Mouse (Mus musculus): Measurements from ENCODE around the gene Tmem106a.
"Not testable (repeated sequence)": the region's sequence is repeated elsewhere in the genome, so short reads cannot be mapped to it uniquely, and the experiment has no call there.

The Tmem106a gene

DNA sequence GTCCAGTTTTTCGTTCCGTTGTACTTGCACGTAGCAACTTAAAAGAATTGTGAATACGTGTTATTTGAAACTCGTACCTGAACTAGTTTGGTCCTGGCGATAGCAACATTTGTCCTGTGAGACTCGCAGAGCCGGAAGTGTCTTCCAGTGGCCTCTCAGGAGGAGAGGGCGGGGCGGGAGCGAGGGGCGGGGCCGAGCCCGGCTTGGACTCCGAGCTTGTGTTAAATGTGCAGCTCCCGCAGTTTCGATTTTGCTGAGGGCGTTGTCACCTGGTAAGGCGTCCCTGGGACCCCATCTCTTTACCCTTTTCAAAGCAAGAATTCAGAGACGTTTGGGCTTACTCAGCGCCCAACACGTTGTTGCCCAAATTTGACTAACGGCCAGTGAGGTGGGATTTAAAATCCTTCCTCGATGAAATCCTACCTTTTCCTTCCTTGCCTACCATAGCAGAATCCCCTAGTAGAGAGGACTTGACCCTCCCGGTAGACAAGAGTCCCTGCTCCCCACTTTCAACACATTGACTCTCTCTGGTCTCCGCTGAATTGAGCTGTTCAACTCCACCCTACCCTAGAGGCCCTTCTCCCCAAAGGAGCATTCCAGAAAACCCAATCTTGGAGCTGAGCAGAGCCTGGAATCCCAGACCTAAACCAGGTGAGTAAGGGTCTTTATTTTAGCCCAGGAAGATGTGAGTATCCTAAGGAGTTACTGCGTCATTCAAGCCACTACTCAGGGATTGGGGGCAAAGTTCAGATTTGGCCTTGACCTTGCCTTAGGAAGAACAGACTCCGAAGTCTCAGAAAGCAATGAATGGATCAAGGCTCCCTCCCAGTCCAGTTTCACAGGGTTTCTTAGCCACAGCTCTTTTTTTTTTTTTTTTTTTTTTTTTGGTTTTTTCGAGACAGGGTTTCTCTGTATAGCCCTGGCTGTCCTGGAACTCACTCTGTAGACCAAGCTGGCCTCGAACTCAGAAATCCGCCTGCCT is at the start of gene Tmem106a:
TSS of gene Tmem106a (plus strand) at position 189 of the 982 bp plus-strand sequence.
- DNase-seq (ENCODE audit: low read depth) = peak; percentile 87

DNA sequence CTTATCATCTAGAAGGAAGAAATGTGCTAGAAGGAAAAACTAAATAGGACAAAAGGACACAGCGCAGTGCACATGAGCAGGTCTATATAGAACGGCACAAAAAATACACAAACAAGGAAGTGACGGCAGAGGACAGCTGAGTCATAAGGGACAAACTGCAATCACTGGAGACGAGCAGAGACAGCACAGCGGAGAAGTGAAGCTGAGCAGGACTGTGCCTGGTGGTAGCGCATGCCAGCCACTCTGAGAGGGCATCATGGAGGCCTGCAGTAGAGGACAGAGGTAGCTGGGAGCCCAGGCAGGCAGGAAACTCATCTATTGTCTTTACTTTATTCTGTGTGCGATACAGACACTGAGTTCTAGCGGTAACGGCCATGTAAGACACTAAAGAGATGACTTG is 38.5 kb upstream of the Tmem106a start:
- DNase-seq (ENCODE audit: low read depth) = peak; percentile 69

DNA sequence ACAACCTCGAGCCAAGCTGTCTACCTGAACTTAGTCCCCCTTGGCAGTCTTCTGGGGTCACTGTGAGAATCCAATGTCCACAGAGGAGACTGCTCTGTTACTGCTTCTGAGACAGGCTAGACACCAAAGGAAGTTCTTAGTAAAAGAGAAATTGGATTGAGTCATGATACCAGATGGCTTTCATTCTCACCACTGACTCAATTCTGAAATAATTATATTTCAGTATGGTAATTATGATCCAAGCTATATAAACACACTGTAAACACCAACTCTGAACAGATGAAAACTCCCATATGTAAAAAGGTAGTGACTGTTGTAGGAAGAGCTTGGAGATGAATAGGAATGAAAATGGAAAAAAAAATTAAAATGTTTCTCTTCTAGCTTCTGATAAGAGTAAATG is 37.9 kb upstream of the Tmem106a start:
- peak; percentile 43 for DNase-seq (ENCODE audit: low read depth)

DNA sequence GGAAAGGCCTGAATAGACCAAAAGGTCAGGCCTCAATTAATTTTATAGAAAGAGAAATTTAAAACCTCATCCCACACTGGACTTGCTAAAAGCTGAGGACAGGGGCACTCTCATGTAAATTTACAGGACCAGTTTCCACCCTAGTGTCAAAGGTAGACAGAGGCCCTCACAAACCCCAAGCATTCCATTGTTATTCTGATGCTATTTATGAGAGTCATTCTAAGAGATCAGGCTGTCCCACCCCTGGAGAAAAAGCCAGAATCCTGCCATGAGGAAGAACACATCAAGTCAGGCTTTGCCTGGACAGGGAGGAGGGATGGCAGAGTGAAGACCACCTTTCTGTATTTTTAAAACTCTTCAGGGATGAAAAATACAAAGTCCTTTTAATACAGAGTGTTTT is 33.5 kb upstream of the Tmem106a start:
- no peak for DNase-seq (ENCODE audit: low read depth)

DNA sequence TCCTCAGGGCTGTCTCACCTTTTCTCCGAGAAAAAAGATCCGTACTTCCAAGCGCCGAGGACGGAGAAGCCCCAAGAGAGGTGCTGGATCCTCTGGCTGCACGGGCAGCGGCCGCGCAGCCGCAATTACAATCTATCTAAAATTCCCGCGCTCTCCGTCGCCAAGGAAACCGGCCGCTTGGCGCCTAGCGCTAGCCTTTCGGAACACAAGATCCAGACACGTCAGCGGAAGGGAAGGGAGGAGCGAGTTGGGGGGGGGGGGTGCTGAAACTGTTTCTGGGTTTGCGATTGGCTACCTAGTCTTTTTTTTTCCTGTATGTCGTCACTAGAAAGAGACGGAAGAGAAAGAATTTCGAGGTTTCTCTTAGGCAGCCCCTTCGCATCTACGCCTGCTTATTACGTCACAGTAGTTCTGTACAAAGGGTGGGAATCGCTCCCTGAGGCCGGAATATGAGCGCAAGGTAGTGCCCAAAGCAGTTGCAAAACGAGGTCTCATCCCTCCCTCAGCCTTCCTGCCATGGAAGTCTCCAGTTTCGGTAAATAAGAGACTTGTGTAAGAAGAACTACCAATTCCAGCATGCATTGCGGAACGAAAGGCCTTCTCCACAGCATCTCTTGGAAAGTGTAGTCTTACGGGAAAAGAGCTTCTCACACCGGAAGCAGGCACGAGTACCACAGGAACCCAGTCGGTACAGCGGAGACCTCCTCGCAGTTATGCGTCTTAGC is 30.1 kb upstream of the Tmem106a start, which contains the start of the genes Brca1 and Nbr1:
TSS of gene Brca1 (minus strand) at position 205 of the 725 bp plus-strand sequence.
TSS of gene Nbr1 (plus strand) at position 399 of the 725 bp plus-strand sequence.
- DNase-seq (ENCODE audit: low read depth) = peak; percentile 99

DNA sequence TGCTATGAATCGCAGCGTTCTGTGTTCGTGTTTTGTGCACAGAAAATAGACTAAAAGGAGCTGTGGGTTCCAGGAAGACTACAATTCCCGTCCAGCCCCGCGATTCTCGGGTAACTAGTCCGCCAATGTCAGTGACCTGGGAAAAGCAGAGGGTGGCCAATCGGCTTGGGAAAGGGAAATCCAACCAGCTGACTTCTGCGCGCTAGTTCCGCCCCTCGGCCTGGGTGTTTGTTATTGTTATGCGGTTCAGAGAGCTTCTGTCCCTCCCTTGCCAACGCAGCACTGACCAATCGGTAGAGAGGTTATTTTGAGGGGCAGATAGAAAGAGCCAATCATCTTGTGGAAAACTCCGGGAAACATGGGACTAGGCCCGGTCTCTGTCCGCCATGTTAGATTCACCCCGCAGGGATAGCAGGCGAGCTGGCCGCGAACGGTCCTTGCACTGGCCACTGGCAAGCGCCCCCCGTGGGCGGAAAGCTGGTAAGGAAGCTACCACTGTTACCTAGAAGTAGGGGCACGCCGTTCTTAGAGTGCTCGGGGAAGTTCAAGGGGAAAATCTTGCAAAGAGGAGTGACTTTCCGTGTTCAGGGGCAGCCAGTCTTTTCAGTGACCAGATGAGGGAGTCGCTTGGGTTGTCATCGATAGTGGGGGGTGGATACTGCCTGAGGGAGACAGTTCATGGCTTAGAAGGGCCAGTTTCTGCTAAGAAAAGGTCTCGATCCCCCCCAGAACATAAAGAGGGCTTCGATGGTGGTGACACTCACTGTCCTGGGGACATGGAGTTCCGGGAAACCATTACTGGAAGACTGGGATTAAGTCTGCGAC is 29.4 kb upstream of the Tmem106a start:
- peak; percentile 99 for DNase-seq (ENCODE audit: low read depth)

DNA sequence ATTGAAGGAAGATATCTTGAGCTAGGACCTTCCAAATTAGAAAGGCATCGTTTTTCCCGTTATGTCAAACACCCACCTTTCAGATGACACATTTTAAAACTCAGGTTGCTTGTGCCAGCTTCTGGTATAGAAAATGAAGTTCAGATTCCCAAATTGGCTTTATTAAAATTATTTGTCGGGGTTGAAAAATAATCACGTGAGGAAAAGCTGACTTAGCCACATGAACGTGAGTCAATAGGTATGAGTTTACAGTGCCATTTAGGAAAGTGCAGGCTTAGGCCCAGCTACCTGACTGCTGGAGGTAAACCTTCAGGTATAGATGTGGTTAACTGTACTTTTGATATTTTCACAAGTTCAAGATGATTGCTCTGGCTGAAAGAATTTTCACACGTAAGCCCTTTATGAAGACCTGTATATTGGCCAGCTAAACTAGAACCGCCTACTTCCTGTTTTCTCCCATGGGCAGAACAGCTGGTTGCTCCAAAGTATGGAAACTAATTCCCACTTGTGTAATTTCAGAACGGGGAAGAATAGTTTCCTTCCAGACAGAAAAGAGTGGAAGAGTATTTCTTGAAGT is 28.6 kb upstream of the Tmem106a start:
- DNase-seq (ENCODE audit: low read depth) = peak; percentile 55

DNA sequence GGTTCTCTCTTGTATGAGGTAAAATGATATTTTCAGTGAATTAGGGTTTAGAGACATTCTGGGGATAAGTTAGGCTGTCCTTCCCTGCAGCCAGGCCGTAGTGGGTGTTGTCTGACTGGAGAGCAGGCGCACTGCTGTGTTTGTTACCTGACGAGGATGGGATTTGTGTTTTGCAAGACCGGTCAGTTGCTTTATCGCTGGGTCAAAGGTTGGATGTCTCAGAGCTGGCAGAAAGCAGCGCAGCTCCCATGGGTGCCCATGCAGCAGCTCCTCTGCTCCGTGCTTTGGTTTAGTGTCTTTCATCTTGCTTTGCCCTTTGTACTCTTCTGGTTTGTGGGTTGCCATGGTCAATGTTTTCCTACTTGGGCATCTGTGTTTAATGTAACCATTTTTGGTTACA is 25.5 kb upstream of the Tmem106a start:
- DNase-seq (ENCODE audit: low read depth) = no peak

DNA sequence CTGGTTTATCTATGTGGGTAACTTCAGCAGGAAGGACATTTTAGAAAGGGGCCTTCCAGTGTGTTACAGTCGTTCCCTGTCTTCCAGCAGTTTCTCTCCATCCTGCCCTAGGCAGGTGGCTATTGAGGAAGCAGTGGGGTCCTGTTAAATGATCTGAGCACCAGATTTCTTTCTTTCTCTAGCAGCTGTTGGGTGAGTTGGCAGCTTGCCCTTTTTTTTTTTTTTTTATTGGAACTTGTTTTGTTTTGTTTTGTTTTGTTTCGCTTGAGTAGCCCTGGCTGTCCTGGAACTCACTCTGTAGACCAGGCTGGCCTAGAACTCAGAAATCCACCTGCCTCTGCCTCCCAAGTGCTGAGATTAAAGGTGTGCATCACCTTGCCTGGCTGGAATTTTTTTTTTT is 25.1 kb upstream of the Tmem106a start:
- DNase-seq (ENCODE audit: low read depth) = no peak

DNA sequence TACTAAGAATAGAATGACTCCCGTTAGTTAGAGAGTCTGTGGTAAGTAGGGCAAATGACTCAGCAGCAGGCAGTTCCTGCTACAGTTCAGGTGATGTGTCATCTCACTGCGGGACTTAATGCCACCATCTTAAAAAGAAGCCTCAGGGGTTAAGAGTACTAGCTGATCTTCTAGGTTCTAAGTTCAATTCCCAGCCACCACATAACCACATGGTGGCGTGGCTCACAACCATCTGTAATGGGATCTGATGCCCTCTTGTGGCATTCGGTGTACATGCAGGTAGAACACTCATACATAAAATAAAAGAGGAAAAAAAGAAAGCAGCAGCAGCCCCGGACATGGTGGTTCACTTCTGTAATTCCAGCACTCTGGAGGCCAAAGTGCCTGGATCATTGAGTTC is 19.7 kb upstream of the Tmem106a start:
- DNase-seq (ENCODE audit: low read depth) = peak; percentile 90

DNA sequence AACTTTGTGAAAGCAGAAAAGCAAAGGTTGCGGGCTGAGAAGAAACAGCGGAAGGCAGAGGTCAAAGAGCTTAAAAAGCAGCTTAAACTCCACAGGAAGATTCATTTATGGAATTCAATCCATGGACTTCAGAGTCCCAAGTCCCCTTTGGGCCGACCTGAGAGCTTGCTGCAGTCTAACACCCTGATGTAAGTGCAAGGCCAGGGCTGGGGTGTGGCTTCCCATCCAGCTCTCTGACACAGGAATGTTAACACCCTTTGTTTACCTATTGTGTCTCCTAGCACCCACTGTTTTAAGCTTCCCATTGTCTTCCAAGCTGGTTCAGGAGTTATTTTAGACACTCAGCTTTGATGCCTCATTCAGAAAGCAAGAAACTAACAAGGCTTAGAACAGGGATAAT is 13.6 kb upstream of the Tmem106a start:
- no peak for DNase-seq (ENCODE audit: low read depth)

DNA sequence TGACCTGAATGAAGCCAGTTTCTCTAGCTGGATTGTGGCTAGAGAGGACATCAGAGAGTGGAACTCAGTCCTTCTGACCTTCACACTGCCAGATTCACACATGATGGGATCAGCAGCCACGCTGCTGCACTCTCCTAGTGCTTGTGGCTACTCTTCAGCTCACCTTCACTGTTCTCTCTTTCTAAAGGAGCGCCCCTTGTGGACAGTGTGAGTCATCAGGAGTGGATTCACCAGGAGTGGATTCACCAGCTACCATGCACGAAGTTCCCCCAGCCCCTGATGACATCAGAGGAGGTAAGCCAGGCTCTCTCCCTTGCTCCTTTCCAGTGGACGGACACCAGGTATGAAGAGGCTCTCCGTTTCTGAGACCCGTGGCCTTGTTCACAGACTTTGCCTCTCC is 5.9 kb upstream of the Tmem106a start:
- DNase-seq (ENCODE audit: low read depth) = peak; percentile 29

DNA sequence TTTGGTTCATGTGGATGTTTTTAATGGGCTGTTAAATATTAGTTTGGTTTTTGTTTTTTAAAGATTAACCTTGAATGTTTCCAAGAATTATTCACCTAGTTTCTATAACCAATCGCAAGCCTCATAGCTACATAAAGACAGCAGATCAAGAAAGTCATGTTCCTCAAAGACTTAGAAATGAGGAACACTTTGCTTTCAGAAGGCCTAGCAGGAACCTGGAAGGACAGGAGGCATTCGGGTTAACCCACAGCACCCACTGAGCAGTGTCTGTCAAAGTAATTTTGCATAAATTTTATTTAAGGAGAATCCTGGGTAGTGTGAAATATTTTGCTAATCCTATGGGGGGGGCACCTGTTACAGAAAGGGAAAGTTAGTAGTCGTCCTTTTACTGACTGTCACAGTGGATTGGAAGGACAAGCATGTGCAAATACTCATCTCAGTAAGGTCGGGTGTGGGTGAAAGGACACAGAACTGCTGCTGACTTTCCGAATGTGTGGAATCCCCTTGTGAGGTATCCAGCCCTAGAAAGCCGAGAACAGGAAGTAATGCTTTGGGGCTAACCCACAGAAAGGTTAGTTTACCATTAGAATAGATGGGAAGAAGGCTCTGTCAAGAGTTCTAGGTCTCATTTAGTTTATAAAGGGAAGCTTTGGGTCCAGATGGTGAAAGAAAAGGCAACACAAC is 819 bp upstream of the Tmem106a start:
- DNase-seq (ENCODE audit: low read depth) = no peak

DNA sequence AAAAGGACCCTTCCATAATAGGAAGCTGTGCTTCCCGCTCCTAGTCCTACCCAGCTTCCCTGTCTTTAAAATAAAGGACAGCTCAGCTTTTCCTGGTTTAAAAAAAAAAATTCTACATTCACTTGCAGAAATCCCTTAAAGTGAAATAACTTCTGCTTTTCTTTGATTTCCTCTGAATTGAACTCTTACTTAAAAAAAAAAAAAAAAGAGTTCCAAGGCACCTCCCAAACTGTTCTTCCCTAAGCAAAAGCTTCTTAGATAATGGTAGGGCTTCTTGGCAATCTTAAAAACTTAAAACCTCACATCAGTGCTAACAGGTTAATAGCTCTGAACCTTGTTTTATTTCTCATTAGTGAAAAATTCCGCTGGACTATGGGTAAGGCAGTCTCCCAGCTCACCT is 1.2 kb downstream of the Tmem106a start:
- no peak for DNase-seq (ENCODE audit: low read depth)

DNA sequence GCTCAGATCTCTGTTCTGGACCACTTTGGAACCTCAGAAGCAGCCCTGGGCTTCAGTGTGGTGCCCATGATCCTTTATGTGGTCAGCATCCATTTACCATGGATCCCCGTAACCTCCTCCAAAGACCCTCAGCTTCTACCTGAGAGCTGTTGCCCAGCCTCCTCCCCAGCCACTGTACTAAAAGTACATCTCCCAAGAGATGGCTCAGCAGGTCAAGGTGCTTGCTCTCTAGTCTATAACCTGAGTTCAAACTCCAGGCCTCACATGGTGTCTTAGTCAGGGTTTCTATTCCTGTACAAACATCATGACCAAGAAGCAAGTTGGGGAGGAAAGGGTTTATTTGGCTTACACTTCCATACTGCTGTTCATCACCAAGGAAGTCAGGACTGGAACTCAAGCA is 3.0 kb downstream of the Tmem106a start:
- DNase-seq (ENCODE audit: low read depth) = not testable (repeated sequence)

DNA sequence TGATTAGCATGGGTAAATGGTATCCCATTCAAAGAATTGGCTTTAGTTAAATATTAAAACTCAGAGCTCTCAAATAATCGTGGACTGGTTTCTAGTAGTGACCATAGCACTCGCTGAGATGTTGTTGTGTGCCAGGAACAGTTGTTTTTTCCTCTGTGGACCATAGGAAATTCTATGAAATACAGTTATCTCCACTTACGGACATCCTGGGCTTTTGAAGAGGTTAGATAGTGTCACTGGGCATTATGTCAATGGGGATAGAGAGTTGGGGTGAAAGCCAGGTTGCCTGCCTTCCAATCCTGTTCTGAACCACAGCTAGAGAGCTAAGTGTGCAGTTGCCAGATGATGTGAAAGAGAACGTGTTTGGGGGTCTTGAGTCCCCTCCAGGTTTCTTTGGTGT is 3.8 kb downstream of the Tmem106a start:
- no peak for DNase-seq (ENCODE audit: low read depth)

DNA sequence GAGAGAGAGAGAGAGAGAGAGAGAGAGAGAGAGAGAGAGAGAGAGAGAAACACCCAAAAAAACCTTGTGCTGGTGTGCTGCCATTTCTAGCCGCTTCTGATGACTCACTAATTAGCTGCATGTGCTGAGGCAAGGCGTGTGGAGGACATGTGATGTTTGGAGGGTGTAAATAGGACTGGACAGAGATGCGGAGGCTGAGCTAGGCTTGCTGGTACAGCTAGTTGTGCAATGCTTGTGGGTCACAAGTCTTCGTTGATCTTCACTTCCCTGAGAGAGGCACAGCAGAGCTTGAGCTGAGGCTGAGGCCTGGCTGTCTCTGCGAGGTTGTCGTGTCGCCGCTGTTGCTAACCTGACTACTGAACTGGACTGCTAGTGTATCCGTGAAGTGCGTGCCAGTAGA is 5.6 kb downstream of the Tmem106a start:
- DNase-seq (ENCODE audit: low read depth) = no peak

DNA sequence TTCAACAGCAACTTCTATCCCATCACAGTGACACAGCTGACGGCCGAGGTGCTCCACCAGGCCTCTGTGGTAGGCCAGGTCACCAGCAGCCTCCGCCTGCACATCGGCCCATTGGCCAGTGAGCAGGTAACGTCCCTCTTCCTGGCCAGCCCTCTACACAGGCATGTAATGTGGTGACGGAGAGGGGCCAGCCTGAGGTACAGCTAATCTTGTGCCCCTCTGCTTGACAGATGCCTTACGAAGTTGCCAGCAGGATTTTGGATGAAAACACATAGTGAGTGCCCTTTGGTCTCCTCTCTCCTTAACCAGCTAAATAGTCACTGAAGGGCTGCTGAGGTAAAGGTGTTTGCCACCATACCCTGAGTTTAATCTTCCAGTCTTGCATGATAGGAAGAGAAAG is 6.8 kb downstream of the Tmem106a start:
- DNase-seq (ENCODE audit: low read depth) = no peak

DNA sequence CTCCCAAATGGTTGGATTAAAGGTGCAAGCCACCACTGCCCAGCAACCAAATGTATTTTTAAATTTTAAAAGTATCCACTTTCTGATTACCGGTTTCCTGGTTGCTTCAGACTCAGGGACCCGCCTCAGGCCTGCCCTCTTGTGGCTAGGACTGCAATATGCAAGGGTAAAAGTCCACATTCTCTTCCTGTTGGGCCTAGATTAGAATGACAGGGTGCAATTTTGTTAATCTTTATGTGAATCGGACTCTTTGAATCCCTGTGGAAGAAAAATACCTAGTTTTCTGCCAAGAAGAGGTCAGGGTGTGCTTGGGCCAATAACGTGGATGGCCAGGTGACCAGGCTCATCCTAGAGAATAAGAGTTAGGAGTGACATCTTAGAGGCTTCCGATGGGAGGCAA is 7.4 kb downstream of the Tmem106a start:
- DNase-seq (ENCODE audit: low read depth) = peak; percentile 86

DNA sequence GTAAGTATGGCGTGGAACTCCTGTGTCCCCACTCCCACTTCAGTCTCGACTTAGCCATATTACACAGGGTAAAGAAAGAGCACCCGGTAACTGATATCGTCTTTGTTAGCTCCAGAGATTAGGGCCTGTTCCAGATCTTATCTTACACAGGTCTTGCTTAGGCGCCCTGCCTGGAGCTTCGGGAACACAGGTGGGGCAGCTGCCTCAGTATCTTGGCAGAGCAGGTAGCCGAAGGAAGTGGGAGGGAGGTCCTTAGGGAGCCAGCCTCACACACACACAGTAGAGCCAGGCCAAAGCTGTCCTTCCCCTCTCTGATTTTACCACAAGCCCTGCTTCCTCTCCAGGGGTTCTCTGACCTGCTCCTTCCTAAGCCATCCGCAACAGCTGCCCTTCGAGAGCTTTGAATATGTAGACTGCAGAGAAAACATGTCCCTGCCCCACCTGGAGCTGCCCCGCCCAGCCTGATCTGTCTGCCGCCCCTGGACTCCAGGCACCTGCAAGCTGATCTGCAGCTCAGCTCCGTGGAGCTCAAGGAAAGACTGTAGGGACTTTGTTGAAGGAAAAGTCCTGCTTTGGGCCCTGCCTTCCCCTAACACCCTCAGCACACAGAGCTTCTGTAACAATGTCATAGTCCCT is 8.1 kb downstream of the Tmem106a start:
- no peak for DNase-seq (ENCODE audit: low read depth)

DNA sequence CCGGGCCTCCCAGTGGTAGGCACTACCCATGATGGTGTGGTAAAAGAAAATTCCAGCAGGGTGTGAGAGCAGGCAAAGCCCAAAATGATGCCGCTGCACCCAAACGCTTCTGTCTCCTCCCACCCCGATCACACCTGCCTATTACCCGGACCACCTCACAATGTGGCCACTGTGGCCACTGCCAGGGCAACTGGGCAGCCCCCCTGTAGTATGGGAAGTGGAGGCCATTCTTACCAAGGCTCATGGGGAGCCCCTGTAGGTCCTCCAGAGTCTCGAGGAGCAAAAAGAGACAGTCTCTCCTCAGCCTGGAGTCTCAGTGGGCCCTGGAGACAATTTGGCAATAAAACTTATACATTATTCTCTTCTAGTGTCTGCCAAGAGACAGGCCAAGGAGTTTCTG is 17.1 kb downstream of the Tmem106a start, which contains the start of gene Gm11634:
TSS of gene Gm11634 (minus strand) at position 101 of the 400 bp plus-strand sequence.
- DNase-seq (ENCODE audit: low read depth) = no peak
